Mouse (Mus musculus): ENCODE data around the gene Fgfr2. TPM values are rescaled to one million over a fixed set of nuclear protein-coding genes. Genes with fewer than 3 reads are reported as not detected.
"Not testable (repeated sequence)": the region's sequence is repeated elsewhere in the genome, so short reads cannot be mapped to it uniquely, and the experiment has no call there.

Gene Fgfr2
- polyA plus RNA-seq, 1 experiment from 2014 or later = 34.1 TPM

DNA sequence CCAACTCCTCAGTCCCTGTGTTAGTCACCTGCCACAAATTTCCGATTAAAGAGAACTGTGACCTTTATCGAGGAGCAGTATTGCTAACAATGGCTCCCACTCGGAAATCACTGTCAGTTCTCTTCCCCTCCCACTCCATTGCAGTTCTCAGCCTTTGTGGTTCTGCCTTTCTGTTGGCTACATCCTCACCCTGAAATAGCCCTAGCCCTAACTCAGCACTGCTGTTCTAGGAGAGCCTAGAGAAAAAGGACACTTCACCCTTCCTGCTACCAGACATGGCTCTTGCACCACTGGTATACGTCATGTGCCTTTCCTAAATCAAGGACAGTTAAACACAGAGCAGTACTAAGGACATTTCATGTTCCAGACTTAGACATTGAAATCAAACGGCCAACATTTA, 1695.8 kb downstream of the Fgfr2 start:
- Histone ChIP-seq H3K9me3 (replicated peaks) (0 out of 2 replicates have a peak, but pooled peaks cover 9% of the 10 kb centered on the region), H3K9ac (no peak overlapping the region), H3K4me1 (replicated peaks) (no peaks in the 10 kb centered on the region), H3K27me3 (replicated peaks) (no peaks in the 10 kb centered on the region), H3K4me3 (no peak overlapping the region), H3K4me2 (no peak overlapping the region), H3K36me3 (peaks cover 38% of the 10 kb centered on the region), H3K27ac (ENCODE audit: poor library complexity, severe bottlenecking) (no peak overlapping the region)
- no peak for ATAC-seq (ENCODE audit: insufficient number of reproducible peaks, low FRiP score)
- 87% methylated on average over 5 of the region's 5 CpGs for WGBS

DNA sequence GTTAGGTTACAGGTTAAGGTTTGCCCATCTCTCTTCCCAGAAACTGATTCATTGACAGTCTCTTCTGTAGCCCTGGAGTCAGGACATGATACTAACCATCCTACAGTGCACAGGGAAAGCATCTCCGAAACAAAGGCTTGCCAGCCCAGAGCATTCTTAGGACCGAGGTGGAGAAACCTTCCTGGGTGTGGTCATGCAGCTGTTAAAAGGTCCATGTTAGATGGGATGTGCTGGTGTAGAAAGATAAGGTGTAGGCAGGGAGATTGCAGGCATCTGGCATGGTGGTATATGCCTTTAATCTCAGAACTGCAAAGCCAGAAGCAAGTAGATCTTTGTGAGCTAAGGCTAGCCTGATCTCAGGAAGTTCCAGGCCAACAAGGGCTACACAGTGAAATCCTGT, 1698.2 kb downstream of the Fgfr2 start:
- Histone ChIP-seq H3K4me2 (no peak overlapping the region), H3K27me3 (replicated peaks) (no peaks in the 10 kb centered on the region), H3K4me3 (no peak overlapping the region), H3K36me3 (peaks cover 28% of the 10 kb centered on the region), H3K4me1 (replicated peaks) (no peaks in the 10 kb centered on the region), H3K27ac (ENCODE audit: poor library complexity, severe bottlenecking) (no peak overlapping the region), H3K9ac (no peak overlapping the region), H3K9me3 (replicated peaks) (0 out of 2 replicates have a peak, but pooled peaks cover 3% of the 10 kb centered on the region)
- WGBS = 50% methylated on average over 2 of the region's 2 CpGs
- peak; percentile 89 for ATAC-seq (ENCODE audit: insufficient number of reproducible peaks, low FRiP score)

DNA sequence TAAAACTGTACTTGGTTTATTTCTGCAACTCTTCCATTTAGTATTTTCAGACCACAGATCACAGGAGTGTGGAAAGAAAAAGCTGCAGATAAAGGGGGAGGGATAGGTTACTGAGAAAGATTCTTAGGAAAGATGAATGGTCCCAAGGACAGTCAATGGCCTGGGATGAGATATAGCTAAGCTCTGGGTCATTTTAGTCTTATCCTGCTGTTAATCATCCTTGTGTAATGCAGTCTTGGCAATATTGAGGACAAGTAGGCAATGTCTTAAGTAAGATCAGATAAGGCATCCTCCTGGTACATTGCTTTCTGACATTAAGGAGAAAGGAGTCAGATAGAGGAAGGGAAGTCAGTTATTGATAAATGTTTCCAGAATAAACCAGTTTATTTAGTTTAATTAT, 1705.5 kb downstream of the Fgfr2 start:
- no peak overlapping the region for H3K27ac ChIP-seq (ENCODE audit: poor library complexity, severe bottlenecking)
- no peak for ATAC-seq (ENCODE audit: insufficient number of reproducible peaks, low FRiP score)
- H3K9me3 ChIP-seq (replicated peaks) = no peaks in the 10 kb centered on the region
- H3K36me3 ChIP-seq = no peaks in the 10 kb centered on the region
- no peak overlapping the region for H3K9ac ChIP-seq
- no peak overlapping the region for H3K4me2 ChIP-seq
- H3K4me3 ChIP-seq = no peak overlapping the region
- H3K4me1 ChIP-seq (replicated peaks) = no peaks in the 10 kb centered on the region
- no peaks in the 10 kb centered on the region for H3K27me3 ChIP-seq (replicated peaks)

DNA sequence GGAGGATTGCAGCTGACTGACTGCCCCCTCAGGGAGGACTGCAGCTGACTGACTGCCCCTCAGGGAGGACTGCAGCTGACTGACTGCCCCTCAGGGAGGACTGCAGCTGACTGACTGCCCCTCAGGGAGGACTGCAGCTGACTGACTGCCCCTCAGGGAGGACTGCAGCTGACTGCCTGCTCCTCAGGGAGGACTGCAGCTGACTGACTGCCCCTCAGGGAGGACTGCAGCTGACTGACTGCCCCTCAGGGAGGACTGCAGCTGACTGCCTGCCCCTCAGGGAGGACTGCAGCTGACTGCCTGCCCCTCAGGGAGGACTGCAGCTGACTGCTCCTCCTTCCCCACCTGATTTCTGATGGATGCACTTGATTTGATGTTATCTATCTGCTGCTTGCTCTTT, 1706.4 kb downstream of the Fgfr2 start:
- not testable (repeated sequence) for H3K4me1 ChIP-seq (replicated peaks); H3K9me3 ChIP-seq (replicated peaks); ATAC-seq (ENCODE audit: insufficient number of reproducible peaks, low FRiP score); H3K4me2 ChIP-seq; H3K27ac ChIP-seq (ENCODE audit: poor library complexity, severe bottlenecking); H3K9ac ChIP-seq; H3K27me3 ChIP-seq (replicated peaks); H3K4me3 ChIP-seq; H3K36me3 ChIP-seq

DNA sequence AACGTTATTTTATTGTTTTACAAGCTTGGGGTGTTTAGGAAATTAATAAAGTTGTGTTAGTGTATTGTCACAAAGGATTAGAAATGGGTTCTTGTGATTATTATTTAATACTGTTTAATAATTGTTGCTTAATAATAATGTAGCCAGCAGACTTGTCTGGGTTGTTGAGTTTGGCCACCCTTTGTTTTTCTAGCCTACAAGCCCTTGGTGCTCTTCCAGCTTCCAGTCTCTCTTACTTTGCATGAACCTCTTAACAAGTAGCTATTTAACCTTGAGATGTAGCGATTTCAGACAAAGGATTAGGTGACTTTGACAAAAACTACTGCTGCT, 1711.2 kb downstream of the Fgfr2 start:
- H3K9ac ChIP-seq = no peak overlapping the region
- H3K4me2 ChIP-seq = no peak overlapping the region
- 63% methylated on average over 2 of the region's 2 CpGs for WGBS
- ATAC-seq (ENCODE audit: insufficient number of reproducible peaks, low FRiP score) = no peak
- H3K27me3 ChIP-seq (replicated peaks) = no peaks in the 10 kb centered on the region
- no peaks in the 10 kb centered on the region for H3K9me3 ChIP-seq (replicated peaks)
- H3K36me3 ChIP-seq = no peaks in the 10 kb centered on the region
- no peak overlapping the region for H3K4me3 ChIP-seq
- peaks cover 12% of the 10 kb centered on the region for H3K4me1 ChIP-seq (replicated peaks)
- no peak overlapping the region for H3K27ac ChIP-seq (ENCODE audit: poor library complexity, severe bottlenecking)

DNA sequence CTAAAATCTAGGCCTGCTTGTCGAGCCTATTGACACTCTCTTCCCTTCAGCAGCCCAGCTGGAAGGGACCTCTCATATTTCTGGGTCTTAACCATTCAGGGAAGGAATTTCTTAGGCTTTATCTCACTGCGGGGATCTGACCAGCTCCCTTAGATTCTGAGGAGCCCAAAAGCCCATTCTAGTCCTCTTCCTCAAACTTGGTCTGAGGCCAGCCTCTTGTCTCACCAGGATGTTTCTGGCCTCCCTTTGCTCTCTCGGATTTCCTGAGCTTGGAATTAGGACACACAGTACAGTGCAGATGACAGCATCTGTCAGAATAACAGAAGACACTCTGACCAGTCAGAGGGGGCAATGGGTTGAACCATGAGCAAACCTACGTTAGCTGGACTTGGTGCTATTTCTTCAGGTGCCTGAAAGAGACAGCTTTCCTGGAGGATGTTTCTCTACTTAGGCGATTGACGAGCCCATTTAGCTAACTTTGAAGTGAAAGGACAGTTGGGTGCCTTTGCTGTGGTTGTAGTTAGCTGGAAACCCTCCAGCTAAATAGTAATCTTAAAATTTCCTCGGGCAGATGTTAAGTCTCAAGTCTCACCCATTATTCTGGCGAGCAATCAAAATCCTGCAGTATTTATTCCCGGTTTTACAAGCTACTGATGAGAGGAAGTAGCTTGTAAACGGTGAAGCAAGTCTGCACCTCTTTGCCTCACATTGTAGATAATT, 1711.8 kb downstream of the Fgfr2 start:
- Histone ChIP-seq H3K4me1 (replicated peaks) (peaks cover 12% of the 10 kb centered on the region), H3K4me3 (peak overlapping the region; percentile 88), H3K27me3 (replicated peaks) (no peaks in the 10 kb centered on the region), H3K9ac (peak overlapping the region; percentile 92), H3K4me2 (peak overlapping the region; percentile 77), H3K36me3 (no peaks in the 10 kb centered on the region), H3K9me3 (replicated peaks) (no peaks in the 10 kb centered on the region), H3K27ac (ENCODE audit: poor library complexity, severe bottlenecking) (peak overlapping the region; percentile 57)
- 46% methylated on average over 10 of the region's 10 CpGs for WGBS
- no peak for ATAC-seq (ENCODE audit: insufficient number of reproducible peaks, low FRiP score)

DNA sequence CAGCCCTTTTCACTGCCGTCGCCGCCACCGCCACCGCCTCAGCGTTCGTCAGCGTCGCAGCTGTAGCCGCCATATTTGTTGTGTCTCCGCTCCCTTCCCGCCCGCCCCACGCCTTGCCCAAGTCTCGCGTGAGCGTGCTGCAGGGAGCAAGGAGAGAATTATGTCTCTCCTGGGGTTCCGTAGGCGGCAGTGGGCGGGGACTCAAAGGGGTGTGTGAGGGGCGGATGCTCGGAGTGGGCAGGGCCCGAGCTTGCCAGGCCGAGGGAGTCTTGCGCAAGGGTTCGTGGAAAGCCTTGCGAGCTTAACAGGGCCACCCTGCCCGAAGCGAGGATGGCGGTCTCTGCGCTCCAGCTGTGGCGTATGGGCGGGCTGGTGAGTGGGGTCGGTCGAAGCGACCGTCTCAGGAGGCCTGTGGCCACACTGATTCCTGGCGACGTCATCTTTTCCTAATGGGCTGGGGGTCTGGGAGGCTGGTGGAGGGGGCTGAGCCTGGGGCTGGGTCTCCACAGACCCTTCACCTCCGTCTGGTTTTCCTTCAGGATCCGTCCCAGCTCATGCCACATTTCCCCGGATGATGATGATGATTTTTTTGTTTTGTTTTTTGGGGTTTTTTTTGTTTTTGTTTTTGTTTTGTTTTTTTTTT, 1712.6 kb downstream of the Fgfr2 start, which contains the start of the genes Ikzf5 and Acadsb:
Gene Ikzf5 (minus strand): TSS at position 106 of the 643 bp plus-strand sequence.
Gene Acadsb (plus strand): TSS at position 186 of the 643 bp plus-strand sequence.
- H3K27me3 ChIP-seq (replicated peaks) = no peaks in the 10 kb centered on the region
- peak within 1 kb of the TSS; percentile 57 for H3K27ac ChIP-seq (ENCODE audit: poor library complexity, severe bottlenecking)
- ATAC-seq (ENCODE audit: insufficient number of reproducible peaks, low FRiP score) = peak; percentile 98
- H3K36me3 ChIP-seq = no peaks in the 10 kb centered on the region
- peak within 1 kb of the TSS; percentile 88 for H3K4me3 ChIP-seq
- under 1% methylated on average over 42 of the region's 42 CpGs for WGBS
- peak within 1 kb of the TSS; percentile 92 for H3K9ac ChIP-seq
- peak within 1 kb of the TSS; percentile 77 for H3K4me2 ChIP-seq
- no peaks in the 10 kb centered on the region for H3K9me3 ChIP-seq (replicated peaks)
- peaks cover 12% of the 10 kb centered on the region for H3K4me1 ChIP-seq (replicated peaks)

DNA sequence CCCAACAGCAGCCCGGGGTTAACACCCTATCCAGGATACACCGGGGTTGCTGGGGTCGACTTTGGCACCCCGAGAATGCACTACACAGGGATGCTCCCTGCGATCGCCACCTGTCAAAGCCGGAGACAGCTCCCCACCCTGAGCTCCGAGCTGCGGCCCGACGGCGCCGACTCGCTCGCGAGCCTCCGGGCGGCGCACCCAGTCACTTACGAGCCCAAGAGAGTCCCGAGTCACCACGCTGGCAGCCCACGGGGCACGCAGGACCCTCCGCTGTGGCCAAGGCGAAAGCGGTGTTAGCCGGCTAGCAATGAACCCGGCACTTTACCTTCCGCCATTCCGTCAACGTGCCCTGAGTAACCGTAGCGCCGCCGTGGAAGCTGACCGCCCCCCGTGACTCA, 1713.2 kb downstream of the Fgfr2 start:
- Histone ChIP-seq H3K27ac (ENCODE audit: poor library complexity, severe bottlenecking) (peak overlapping the region; percentile 55), H3K9me3 (replicated peaks) (no peaks in the 10 kb centered on the region), H3K4me1 (replicated peaks) (peaks cover 12% of the 10 kb centered on the region), H3K27me3 (replicated peaks) (no peaks in the 10 kb centered on the region), H3K4me3 (peak overlapping the region; percentile 88), H3K4me2 (peak overlapping the region; percentile 77), H3K36me3 (no peaks in the 10 kb centered on the region), H3K9ac (peak overlapping the region; percentile 92)
- peak; percentile 70 for ATAC-seq (ENCODE audit: insufficient number of reproducible peaks, low FRiP score)
- WGBS = under 1% methylated on average over 38 of the region's 38 CpGs

DNA sequence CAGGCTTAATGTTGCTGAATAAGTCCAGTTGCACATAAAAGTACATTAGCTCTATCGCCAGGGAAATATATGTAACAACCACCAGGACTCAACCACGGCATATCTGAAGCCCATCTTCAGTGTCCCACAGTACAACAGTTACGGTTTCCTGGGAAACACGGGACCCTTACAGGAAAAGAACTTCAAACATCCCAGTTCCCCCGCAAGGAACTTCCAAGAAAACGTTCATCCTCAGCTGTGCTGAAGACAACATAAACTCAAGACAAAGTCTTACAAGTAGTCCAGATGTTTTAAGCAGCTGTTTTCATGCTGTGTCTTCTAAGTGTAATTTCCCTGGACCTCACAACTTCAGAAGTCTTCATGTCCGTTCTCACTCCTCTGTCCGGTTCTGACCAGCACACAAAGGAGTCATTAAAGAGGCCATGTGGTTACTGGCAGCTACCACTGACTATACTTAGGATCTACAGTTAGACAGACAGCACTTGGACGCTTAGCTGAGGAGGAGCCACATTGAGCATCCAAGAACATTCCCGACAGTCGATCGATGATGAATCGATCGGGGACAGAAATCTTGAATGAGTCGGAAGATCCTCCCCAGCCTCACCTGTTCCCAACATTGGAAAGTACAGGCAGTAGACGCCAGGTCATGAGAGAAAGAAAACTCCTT, 1713.7 kb downstream of the Fgfr2 start:
- Histone ChIP-seq H3K4me1 (replicated peaks) (peaks cover 16% of the 10 kb centered on the region), H3K4me3 (peak overlapping the region; percentile 88), H3K9ac (peak overlapping the region; percentile 92), H3K27ac (ENCODE audit: poor library complexity, severe bottlenecking) (no peak overlapping the region), H3K4me2 (peak overlapping the region; percentile 77), H3K9me3 (replicated peaks) (no peaks in the 10 kb centered on the region), H3K36me3 (no peaks in the 10 kb centered on the region), H3K27me3 (replicated peaks) (no peaks in the 10 kb centered on the region)
- WGBS = 9% methylated on average over 16 of the region's 16 CpGs
- ATAC-seq (ENCODE audit: insufficient number of reproducible peaks, low FRiP score) = no peak

DNA sequence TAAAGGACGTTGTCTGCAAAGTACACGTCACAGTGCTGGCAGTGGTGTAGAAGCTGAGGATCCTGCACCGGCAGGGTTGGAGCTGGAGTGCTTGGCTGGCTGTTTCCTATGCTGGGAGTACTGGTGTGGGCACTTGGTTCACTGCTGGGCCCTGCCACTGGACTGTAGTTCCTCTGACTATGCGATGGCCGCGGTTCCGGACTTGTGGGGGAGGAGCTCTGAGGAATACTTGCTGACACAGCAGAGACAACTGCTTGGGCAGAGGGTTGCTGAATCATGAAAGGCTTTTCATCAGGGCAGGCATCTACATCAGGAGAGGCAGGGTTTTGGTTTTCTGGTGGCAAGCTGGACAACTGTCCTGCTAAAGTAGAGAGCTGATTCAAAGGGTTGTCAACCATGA, 1731.4 kb downstream of the Fgfr2 start:
- H3K36me3 ChIP-seq = peaks cover 38% of the 10 kb centered on the region
- 88% methylated on average over 7 of the region's 7 CpGs for WGBS
- not testable (repeated sequence) for H3K27ac ChIP-seq (ENCODE audit: poor library complexity, severe bottlenecking)

DNA sequence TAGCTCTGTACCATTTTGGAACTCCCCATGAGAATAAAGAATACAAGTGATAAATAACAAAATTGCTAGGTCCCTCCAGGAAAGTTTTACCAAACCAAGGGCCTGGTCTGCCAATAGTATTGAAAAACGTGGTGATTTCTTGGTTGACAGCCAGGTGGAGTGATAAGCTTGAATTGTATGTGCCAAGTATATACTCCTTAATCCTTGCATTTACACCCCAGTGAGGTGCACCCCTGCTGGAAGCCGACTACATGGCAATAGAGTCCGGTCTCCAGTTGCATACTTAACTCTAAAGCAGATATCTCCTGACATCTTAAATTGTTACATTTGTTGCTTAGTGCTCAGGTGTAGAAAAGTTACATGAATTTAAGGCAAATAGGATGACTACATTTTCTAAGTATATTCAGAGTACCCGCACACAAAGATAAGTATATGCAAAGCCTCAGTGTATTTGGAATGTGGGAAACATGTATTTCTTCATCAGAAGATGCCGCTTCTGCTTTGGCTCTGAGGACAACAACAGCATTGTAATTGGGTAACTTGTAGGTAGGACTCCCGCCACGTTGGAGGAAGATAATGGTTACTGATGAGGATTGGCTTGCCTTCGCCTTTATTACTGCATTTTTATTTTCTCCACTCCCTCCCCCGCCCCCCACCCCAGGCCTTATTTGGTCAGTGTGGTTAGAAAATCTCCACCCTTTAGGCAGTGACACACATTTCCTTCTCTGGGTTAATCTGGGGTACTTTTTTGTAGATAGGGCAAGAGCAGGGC, 1751.1 kb downstream of the Fgfr2 start:
- WGBS = 69% methylated on average over 9 of the region's 9 CpGs
- no peak for ATAC-seq (ENCODE audit: insufficient number of reproducible peaks, low FRiP score)

More for the DNA sequence above, 1731.4 kb downstream of the Fgfr2 start:
- H3K9me3 ChIP-seq (replicated peaks); H3K27me3 ChIP-seq (replicated peaks); H3K4me3 ChIP-seq; H3K4me1 ChIP-seq (replicated peaks); ATAC-seq (ENCODE audit: insufficient number of reproducible peaks, low FRiP score); H3K9ac ChIP-seq; H3K4me2 ChIP-seq: not testable (repeated sequence)

More for the DNA sequence above, 1751.1 kb downstream of the Fgfr2 start:
- Histone ChIP-seq H3K36me3 (peaks cover 13% of the 10 kb centered on the region), H3K9me3 (replicated peaks) (no peaks in the 10 kb centered on the region), H3K4me3 (peak overlapping the region; percentile 84), H3K9ac (peak overlapping the region; percentile 96; the same call in 1 of the 2 replicates), H3K4me1 (replicated peaks) (peaks cover 8% of the 10 kb centered on the region), H3K27ac (ENCODE audit: poor library complexity, severe bottlenecking) (peak overlapping the region; percentile 99; the same call in 1 of the 2 replicates), H3K27me3 (replicated peaks) (no peaks in the 10 kb centered on the region), H3K4me2 (peak overlapping the region; percentile 76)
